Mouse (Mus musculus) cortical plate, adult 2 months (tissue): ENCODE measurements around the gene Plcxd1.
A peak's percentile ranks its signal among the peaks of the same experiment; 100 is the strongest.

ENCODE experiments used
- CTCF ChIP-seq: fragments of 200-500 bp; IDR thresholded peaks from 2 replicates; pipeline ENCODE4 v1.5.1; 2011; ENCODE audit warnings: mild to moderate bottlenecking, control low read depth, low read length; ENCODE audit not compliant: insufficient read depth; ENCODE audit errors: extremely low read depth
- POLR2A ChIP-seq: fragments of 200-500 bp; IDR thresholded peaks from 2 replicates; pipeline ENCODE4 v1.6.1; 2011; ENCODE audit warnings: mild to moderate bottlenecking, low read length, control low read depth; ENCODE audit not compliant: insufficient read depth; ENCODE audit errors: extremely low read depth

- TF ChIP-seq CTCF (no peak), POLR2A (peak; percentile 48; the same call in 1 of the 2 replicates)
These were observed 5.5 kb upstream of the Plcxd1 start, which contains the start of gene Gm35315 for GRCm38 (mm10) chr5:110094030-110094846.
